Mouse (Mus musculus) cerebellum, adult 2 months (tissue): ENCODE measurements around the gene Emp1.

Source experiments
- CTCF ChIP-seq: fragments of 200-500 bp; IDR thresholded peaks from 2 replicates; pipeline ENCODE4 v1.5.1; 2011; ENCODE audit warnings: low read depth, mild to moderate bottlenecking, control low read depth, low read length, moderate library complexity, borderline replicate concordance; ENCODE audit not compliant: insufficient read depth
- POLR2A ChIP-seq: fragments of 200-500 bp; IDR thresholded peaks from 2 replicates; pipeline ENCODE4 v1.6.1; 2011; ENCODE audit warnings: low read length, control low read depth, borderline replicate concordance; ENCODE audit not compliant: insufficient read depth

DNA sequence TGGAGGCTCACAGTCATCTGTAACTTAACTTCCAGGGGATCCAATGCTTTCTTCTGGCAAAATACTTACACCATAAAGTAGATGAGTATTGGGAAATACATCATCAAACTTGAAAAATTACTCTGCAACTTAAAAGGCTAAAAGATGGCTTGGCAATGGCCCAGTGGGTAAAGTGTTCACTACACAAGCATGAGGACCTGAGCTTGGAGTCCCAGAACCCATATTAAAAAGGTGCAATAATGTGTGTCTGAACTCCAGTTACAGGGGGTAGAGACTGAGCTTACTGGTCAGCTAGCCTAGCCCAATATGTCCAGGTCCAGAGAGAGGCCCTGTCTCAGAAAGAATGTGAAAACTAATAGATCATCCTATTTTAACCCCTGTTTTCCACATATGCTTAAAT, 21.6 kb downstream of the Emp1 start:
- TF ChIP-seq CTCF (no peak), POLR2A (no peak)
